Mouse (Mus musculus): ENCODE data around the gene Cd200r3. TPM values are rescaled to one million over a fixed set of nuclear protein-coding genes. Genes with fewer than 3 reads are reported as not detected.

Cd200r3 gene
- not detected for total RNA-seq (2021)
- long read RNA-seq, experiment 1: 0 reads
- long read RNA-seq, experiment 2: 0 reads

DNA sequence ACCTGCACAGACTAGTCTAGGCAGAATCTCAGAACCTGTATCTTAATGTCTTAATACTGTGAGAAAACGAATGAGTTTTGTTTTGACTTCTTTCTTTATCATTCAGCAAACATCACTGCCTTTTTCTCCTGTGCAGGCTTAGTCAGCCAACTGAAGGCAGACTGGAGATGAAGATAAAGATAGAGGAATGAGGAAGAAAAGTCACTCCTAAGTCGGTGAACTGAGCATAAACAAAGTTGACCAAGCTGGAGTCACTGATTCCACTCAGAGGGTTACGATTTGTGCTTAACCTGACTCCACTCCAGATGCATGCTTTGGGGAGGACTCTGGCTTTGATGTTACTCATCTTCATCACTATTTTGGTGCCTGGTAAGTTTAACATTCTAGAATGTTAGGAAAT, at the start of gene Cd200r3:
Gene Cd200r3 (plus strand): TSS at position 211 of the 400 bp plus-strand sequence.
- DNase-seq (ENCODE audit: low spot score in 2 of 2): no peak

DNA sequence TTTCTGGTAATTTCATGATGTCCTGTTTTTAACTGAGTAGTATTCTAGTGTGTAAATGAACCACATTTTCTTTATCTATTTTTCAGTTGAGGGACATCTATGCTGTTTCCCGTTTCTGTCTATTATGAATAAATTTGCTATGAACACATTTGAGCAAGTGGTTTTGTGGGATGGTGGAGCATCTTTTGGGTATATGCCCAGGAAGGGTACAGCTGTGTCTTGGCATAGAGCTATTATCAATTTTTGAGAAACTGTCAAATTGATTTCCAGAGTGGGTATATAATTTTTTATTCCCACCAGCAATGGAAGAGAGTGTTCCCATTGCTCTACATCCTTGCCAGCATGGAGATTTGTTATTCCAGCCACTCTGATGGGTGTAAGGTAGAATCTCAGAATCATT, 11.5 kb upstream of the Cd200r3 start:
- DNase-seq (ENCODE audit: low spot score in 2 of 2): no peak

DNA sequence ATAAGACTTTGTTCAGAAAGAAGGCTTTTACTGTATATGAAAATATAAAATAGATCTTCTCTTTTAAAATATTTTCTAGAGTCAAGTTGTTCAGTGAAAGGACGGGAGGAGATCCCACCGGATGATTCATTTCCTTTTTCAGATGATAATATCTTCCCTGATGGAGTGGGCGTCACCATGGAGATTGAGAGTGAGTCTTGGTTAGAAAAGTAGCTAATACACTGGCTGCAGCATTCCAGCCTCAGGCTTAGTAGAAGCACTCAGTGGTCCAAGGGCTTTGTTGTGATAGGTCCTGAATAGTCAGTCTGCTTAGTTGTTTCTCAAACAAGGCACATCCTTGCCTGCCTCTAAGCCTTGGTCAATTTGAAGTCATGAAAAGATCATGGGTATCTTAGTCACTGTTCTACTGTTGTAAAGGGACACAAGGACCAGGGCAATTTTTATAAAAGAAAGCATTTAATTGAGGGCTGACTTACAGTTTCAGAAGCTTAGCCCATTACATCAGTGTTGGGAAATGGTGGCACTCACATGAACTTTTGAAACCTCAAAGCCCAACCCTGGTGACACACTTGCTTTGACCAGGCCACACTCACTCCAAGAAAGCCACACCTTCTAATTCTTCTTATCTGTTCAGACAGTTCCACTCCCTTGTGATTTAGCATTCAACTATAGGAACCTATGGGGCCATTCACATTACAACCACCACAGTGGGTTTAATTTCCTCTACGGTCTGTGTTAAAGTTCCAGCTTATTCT, 8.1 kb downstream of the Cd200r3 start:
- DNase-seq (ENCODE audit: low spot score in 2 of 2): peak in 1 of 2 experiments; percentile 4

DNA sequence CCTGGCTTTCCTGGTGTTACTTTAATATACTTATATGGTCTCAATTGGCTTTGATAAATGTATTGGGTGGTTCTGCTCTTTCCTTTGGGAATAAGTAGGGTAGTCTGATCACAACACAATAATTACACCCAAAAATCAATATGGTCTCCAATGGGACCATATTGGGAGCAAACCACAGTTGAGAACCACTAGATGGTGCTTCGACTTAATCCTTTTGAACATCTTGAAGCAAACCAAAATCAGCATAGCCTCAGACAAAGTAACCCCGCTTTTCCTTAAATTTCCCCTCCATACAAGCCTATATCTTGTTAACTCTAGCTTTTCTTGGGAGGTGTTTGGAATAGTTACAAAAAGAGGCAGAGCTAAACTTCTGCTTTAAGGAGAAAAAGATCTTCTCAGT, 18.8 kb downstream of the Cd200r3 start:
- DNase-seq (ENCODE audit: low spot score in 2 of 2): no peak

DNA sequence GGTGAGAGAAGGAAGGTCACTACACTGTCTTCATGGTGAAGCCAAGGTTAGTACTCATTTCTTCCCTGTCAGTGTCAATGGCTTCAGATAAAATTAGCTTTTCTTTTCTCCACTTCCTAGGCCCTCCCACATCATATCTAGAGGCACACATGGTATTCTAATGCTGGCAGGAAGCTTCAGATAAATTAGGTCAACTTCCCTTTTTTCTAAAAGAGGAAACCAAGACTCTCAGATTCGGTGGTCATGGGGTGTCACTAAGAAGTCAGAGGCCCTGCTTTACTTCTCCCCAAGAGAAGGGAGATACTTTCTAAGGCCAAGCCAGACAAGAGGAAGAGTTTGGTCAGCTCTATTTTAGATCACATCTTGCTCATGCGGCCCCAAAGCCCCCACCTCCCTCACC, 19.3 kb downstream of the Cd200r3 start:
- DNase-seq (ENCODE audit: low spot score in 2 of 2): no peak

DNA sequence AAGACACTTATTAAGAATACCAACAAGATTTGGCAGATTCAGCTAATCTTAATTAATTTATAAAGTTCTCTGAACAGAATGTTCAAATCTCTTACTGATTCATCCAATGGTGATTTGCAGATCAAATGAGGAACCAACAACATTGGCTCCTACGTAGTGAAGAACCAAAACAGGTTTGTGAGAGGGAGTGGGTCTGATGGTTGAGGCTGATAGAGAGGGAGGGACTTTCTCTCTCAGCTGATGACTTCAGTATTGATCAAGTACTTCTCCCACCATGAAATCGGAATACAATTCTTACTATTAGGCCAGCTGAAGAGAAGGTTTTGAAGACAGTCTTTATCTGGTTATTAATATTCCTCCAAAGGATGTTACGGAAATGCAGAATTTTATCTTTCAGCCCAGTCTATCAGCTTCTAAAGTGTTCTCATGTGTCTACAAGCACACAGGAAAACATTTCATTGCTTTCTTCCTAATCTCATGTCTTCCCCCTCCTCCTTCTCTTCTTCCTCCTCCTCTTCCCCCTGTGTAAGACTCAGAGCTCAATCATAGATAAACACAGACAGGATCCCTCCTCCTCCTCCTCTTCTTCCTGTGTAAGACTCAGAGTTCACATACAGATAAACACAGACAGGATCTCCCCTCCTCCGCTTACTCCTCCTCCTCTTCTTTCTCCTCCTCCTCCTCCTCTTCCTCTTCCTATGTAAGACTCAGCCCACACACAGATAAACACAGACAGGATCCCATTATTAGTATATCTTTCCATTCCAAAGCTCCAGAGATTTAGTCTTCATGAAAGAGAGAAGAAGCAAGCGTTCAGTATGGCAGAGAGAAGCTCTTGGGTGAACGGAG, 21.3 kb downstream of the Cd200r3 start:
- no peak for DNase-seq (ENCODE audit: low spot score in 2 of 2)

DNA sequence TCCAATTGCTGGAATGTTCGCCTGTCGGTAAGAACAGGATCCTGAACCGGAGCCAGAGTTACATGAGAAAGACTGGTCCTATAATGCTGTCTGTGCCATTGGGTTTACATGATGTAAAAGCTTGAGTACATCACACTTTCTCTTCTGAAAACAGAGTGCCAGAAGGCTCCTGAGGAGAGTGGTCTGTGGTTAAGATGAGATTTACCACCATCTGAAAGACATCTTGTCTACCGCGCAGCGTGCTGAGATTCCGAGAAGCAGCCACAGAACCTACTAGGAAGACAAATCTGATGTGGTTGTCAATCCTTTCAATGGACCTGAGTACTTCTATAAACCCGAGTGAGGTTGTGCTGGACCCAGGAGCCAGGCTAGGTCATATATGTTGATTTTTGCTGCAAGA, 21.9 kb downstream of the Cd200r3 start:
- DNase-seq (ENCODE audit: low spot score in 2 of 2): no peak

DNA sequence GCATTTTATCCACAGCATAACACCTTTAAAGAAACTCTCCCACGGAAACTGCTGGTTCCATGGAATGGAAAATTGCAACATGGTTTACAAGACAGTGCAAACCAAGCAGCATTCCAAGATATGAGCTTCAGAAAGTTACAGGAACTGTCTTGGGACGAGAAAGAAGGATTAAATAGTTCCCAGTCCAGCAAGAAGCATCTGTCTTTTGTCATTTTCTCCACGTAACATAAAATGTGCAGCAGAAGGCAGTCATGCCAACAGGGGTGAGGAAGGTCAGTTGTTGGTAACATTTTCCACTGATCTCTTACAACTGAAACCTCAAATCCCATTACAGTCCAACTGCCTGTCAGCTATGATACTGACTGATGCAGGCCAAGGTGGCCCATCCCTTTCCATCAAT, 22.4 kb downstream of the Cd200r3 start:
- DNase-seq (ENCODE audit: low spot score in 2 of 2): no peak

DNA sequence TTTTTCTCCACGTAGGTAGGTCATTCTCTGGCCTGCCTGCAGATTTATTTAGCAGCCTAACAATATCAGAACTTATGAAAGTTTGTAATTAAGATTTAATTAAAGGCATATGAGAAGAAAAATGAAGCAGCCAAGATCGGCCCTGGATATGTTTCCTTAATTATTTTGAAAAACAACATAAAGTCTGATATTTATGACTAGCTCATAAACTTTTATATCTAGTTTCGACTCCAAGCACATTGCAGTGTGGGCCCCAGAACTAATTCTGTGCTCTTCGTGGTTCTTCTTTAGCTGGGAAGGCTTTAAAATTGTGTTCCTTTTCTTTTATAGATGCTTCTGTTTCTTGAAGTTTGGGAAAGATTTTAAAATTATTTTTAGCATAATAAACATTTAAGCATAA, 23.4 kb downstream of the Cd200r3 start:
- no peak for DNase-seq (ENCODE audit: low spot score in 2 of 2)

DNA sequence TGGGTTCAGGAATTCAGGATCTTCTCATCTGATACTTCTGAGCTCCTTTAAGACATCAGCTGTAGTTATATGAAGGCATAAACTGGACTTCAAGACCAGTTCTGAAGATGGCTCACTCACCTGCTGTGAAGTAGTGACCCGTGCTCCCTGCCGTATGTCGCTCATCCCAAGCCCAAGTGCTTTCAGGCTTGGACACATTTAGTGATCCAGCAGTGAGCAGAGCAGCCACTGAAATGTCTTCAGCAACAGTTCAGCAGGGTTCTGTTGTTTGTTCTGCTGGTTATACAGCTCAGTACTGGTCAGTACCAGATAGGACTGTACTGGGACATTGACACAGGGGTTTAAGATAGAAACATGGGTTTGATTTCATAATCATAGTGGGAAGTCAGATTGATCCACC, 24.6 kb downstream of the Cd200r3 start:
- no peak for DNase-seq (ENCODE audit: low spot score in 2 of 2)

DNA sequence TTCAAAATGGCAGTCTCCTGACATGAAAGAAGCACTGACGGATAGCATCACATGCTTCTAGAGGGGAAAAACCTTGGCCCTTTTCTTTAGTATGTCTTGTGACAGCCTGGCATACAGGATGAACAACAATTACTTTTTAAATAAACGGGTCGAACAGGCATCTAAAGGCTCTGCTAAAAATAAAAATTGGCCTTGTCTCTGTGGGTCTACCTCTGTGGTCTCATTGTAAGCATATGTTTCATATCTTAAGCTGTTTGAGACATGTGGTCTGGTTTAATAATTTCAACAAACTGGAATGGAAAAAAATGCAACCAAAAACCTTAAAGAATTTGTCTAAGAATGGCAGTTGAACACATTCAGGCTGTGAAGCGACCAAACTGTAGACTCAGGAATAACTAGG, 27.4 kb downstream of the Cd200r3 start:
- DNase-seq (ENCODE audit: low spot score in 2 of 2): no peak

DNA sequence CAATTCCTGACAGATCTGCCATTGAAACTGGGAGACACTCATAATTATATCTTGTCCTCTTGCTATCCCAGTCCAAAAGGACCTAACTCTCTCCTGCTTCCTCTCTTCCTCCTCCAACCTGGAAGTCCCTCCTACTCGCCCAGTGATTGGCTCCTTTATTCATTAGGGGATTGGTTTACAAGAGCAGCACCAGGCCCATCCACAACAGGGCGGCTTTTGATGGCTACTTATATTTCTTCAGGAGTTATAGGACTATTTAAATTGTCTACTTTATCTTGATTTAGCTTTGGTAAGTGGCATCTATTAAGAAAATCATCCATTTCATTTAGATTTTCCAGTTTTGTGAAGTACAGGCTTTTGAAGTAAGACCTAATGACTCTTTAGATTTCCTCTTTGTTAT, 30.6 kb downstream of the Cd200r3 start:
- no peak for DNase-seq (ENCODE audit: low spot score in 2 of 2)

DNA sequence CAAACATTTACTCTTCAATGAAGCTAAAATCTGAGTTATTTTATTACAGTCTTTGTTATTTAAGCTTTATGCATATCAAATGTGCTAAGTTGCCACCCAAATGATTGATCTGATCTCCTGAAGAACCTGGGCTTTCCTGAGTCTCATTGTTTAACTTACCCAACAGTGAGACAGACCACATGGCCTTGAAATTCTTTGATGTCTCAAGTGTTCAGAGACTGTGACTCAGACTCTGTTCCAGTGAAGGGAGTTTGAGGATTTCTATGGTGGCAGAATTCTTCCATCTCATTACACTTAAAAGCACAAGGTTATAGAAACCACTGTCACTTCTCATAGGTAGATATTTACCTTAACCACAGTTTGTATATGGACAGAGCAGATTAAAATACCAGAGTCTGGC, 32.6 kb downstream of the Cd200r3 start:
- DNase-seq (ENCODE audit: low spot score in 2 of 2): no peak

DNA sequence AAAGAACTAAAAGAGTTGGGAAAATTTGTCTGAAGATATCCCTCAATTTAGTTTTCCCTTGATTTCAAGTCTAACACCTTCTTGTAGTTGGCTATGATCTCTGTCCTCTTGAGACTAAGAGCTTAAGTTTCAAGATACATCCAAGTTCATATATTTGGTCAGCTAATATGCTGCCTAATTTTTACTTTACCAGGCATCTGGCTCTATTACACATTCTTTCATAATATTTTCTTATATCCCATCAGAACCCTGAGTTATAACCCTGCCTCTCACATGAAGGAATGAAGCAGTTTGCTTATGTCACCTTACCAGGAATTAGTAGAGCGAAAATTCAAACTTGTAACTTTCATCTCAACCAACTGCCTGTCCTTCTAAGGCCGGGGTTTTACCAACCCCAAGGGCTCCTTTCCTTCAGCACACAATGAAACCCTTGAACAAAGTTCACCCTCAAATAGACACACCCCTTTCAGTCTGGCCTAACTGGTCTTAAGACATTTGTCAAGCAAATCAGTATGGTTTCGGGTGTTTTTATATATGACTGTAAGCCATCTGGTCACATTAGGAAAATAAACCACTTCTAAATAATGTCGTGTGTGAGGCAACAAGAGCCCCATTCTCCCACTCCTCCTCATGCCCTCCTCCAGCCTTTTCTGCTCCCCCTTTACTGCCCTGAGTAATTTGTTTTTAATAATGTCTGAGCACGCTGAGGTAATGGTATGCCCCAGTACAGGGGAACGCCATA, 33.6 kb downstream of the Cd200r3 start:
- DNase-seq (ENCODE audit: low spot score in 2 of 2): no peak

DNA sequence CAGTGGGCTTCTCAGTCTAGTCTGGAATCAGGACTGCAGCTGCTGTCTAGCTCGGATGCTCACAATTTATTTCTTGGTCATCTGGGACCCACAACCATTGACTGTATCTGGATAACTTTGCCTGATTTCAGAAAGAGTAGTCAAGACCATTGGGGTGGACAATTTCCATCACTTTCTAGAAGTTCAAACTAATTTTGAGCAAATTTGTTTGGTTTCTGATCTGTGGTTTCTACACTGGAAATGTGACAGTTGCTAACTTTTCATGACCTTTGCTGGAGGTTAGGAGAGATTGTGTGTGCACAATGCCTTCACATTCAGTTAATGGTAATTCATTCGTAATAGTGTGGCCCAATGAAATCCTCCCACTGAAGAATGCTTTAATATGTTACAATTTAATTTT, 34.7 kb downstream of the Cd200r3 start:
- no peak for DNase-seq (ENCODE audit: low spot score in 2 of 2)

DNA sequence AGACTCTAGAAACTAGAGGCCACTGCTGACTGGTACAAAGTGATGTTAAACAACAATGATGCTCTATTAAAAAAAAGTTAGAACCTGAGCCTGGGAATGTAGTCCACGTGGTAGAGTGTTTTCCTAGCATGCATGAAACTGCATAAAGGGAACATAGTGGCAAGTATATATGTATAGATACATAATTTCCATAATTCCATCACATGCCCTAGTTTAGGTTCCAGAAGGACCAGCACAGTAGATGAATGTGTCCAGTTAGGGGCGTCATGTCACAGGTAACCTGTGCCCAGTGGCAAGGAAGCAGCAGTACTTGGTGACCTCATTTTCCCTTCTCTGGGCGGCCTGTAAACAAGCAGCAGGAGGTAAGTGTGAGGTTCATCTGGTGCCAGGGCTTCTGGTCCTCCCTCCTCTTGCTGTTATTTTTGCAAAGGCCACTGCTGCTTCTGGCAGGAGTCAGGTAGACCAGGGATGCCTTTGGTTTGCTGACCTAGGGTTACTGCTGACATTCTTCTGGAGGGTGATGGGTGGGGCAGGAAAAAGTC, 35.9 kb downstream of the Cd200r3 start:
- DNase-seq (ENCODE audit: low spot score in 2 of 2): no peak

DNA sequence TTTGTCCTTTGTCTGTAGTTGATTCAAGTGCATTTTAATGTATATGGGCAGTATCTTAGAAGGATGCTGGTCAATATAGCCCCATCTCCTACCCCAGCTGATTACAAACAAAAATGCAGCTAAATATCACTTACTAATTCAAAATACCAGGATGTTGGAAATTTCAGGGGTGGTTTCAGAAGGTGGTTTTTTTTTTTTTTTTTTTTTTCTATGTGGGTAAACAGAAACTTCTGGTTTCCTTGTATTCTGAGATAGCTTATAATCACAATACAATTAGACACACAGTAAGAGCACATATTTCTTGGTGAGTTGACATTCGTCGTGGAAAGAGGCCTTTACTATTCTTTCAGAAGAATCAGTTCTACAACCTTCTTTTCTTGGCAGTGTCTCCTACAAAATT, 39.5 kb downstream of the Cd200r3 start:
- DNase-seq (ENCODE audit: low spot score in 2 of 2): no peak

DNA sequence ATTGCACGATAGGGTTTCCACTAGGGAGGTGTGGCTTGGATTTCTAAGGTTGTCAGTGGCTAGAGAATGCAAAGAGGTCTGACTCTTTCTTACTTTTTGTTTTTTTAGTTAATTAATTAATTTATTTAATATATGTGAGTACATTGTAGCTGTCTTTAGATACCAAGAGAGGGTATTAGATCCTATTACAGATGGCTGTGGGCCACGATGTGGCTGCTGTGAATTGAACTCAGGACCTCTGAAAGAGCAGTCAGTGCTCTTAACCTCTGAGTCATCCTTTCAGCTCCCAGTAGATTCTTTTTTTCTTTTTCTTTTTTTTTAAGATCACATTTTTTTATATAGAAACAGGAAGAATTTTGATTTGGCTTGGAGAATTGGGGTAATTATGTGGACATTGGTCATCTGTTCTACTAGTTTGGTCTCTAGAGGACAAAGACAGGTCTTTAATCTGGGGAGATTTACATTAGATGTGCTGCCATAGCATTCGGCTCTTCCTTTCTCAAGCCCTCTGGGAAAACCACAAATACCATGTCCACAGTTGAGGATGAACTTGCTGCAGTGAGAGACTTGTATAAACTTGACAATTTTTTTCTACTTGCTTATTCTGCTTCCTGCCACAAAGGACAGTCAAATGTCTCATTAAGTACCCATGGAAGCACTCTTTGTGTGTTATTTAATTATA, 40.0 kb downstream of the Cd200r3 start:
- DNase-seq (ENCODE audit: low spot score in 2 of 2): no peak

DNA sequence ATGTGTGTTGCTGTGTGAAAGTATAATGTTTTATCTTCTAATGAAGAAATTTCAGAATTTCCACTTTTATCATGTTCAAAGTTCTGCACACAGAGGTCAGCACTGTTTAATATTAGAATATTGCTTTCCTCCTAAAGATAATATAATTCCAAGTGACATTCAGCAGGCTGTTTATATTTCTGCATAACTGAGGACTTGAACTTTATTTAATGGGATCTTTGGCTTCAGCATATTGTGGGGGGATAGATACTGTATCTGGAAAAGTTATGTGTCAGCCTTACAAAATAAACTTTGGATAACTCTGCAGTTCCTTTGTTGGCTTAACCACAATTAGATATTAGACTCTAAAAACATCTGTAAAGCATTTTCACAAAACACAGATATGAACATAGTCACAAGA, 40.6 kb downstream of the Cd200r3 start:
- no peak for DNase-seq (ENCODE audit: low spot score in 2 of 2)

DNA sequence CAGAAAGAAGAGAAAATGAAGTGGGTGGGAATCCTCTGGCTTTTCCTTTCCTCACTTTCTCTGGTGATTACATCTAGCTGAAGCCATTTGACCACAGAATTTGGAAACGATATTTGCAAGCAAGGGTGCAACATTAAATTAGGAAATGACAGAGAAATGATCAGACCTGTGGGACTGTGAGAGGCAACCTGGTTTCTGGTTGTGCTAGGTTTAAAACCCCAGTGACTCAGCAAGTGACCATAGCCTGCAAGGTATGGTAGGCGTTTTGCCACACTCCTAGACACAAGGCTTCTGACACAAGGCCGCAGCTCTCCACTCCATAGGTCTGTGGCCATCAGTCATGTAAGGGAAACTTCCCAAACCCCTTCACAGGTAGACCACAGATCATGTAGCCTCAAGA, 41.4 kb downstream of the Cd200r3 start:
- no peak for DNase-seq (ENCODE audit: low spot score in 2 of 2)

DNA sequence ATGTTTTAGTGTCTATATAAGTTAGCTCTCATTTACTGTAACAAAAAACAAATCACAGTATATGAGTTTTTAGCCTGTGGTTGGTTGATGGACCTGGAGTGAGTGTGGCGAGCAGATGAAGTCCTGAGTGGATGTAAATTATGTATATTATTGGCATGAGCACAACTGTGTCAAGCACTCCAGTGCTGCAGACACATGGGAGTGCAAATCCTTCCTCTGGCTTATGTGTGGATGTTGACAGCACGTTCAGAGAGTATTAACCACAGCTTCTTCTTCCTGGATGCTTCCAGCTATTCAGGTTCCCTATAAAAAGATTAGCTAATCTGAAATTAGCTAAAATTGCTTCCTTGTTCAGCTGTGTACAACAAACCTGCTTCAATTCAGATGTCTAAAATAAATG, 42.6 kb downstream of the Cd200r3 start:
- DNase-seq (ENCODE audit: low spot score in 2 of 2): no peak
